Mouse (Mus musculus): ENCODE data around the gene Aknad1.

Gene Aknad1

DNA sequence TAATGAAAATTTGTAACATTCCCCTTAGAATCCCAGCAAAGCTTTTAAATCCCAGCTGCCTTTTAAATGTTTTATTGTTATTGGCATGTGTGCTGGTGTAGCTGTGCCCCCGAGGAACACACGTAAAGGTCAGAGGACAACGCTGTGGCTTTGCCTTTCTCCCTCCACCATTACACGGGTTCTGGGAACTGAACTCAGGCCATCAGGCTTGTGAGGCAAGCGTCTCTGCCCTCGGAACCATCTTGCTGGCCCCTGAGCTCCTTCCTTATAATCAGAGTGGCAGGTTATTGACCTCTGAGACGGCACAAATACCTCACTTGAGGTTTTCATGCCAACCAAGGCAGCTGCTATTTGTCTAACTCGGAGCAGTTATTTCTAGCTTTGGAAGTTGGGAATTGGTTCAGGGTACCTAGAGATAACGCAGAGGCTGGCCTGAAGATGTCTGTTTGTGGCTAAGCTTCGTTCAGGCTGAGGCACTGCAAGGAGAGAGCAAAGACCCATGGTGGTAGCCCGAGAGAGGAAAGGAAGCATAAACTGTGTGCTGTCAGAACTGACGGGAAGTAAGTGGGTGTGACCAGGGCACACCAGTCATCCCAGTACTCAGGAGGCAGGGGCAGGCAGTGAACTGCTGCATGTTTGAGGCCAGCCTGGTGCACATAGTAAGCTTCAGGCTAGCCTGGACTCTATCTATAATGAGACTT is 48.4 kb downstream of the Aknad1 start:
- no peak for DNase-seq (ENCODE audit: low spot score in 2 of 2)

DNA sequence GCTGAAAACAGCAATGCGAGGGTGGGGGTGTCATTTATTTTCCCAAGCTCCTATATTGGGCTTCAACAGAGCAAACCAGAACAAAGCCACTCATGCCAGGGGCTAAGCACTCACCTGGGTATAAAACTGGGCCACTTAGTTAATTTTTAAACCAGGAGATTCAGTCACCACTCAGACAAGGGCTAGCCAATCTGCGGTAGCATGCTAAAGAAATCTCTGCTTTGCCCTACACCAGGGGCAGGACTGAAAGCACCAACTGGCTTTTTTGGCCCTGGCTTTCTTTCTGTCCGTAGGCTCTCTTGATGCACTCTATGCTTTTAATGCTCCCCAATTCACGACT is 49.0 kb downstream of the Aknad1 start:
- DNase-seq (ENCODE audit: low spot score in 2 of 2) = no peak

DNA sequence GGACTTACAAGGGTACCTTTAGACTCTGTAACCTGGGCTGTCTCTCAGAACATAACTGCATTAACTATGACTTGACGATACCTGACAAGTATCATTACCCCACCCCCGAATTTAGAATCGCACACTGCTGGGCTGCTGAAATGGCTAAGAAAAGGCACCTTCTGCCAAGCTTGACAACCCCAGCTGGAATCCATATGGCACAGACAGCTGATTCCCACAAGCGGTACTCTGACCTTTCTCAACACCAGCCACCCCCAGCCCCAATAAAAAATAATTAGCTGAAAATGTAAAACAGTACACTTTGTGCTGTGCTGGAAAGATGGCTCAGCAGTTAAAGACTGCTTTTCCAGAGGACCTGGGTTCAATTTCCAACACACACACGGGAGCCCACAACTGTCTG is 49.8 kb downstream of the Aknad1 start:
- no peak for DNase-seq (ENCODE audit: low spot score in 2 of 2)

DNA sequence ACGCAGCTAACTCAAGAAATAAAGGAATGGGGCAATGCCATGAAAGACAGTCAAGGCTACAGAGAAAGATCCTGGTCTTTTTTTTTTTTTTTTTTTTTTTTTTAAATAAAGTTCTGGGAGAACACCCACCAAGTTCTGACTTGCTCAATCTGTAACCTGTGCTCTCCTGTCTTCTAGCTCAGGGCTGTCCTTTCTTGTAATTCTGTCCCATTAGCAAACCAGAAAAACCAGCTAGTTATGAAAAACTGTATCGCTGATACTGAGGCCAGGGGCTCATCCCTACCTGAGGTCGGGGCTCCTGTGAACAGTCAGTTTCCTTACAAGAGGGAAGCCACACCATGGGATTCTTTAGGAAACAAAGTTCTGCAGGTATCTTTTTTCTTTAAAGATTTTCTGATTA is 51.0 kb downstream of the Aknad1 start:
- DNase-seq (ENCODE audit: low spot score in 2 of 2) = no peak

DNA sequence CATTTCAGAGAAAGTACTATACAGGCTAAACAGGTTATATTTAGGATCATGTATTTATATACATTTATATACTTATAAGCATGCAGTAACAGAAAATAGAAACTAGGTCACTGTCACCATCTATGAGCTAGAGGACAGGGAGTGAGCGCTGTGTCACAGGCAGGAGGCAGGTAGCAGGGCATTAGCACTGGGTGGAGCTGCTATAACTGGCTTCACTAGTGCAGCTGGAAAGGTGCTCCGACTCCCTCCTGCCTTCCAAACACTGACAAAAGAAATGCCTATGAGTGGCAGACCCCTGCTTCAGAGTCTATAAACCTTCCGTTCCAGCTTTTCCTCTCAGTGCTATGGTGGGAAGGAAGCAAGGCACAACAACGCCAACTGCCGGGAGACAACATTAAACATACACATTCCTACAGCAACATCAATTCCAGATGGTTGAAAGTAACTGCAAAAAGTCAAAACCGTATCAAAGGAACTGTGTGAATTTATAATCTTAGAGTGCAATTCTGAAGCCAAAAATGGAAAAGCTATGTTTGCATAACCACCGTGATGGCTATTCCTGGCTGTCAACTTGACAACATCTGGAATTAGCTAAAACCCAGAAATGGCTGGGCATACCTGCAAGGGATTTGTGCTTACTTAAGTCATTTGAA is 51.7 kb downstream of the Aknad1 start:
- DNase-seq (ENCODE audit: low spot score in 2 of 2) = no peak

DNA sequence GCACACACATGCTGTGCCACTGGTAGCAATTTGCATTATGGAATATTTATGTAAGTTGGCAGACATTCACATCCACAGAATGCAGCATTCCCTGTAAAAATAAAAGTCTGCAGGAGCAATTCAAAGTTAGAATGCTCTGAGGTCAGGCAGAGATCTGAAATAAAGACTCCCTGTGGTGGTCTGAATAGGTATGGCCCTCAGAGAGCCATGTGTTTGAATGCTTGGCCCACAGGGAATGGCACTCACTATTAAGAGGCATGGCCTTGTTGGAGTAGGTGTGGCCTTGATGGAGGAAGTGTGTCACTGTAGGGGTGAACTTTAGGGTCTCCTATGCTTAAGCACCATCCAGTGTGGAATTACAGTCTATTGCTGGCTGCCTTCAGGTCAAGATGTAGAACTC is 53.0 kb downstream of the Aknad1 start:
- no peak for DNase-seq (ENCODE audit: low spot score in 2 of 2)

DNA sequence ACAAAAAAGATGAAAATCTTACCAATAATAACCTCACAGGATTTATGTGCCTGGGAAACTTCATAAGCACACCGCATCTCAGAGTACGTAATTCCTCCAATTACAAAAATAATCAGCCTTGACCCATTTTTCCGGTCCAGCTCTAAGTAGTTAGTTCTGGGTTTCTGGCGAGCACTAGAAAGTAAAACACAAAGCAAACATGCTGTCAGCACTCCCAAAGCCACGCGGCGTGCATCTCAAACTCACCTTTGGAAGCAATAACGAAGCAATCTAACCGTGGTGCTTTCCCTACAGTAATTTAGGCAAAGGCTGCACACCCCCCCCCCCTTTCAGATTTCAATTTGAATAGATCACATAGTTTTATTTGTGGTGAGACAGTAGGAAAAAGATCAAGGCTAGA is 55.3 kb downstream of the Aknad1 start:
- no peak for DNase-seq (ENCODE audit: low spot score in 2 of 2)

DNA sequence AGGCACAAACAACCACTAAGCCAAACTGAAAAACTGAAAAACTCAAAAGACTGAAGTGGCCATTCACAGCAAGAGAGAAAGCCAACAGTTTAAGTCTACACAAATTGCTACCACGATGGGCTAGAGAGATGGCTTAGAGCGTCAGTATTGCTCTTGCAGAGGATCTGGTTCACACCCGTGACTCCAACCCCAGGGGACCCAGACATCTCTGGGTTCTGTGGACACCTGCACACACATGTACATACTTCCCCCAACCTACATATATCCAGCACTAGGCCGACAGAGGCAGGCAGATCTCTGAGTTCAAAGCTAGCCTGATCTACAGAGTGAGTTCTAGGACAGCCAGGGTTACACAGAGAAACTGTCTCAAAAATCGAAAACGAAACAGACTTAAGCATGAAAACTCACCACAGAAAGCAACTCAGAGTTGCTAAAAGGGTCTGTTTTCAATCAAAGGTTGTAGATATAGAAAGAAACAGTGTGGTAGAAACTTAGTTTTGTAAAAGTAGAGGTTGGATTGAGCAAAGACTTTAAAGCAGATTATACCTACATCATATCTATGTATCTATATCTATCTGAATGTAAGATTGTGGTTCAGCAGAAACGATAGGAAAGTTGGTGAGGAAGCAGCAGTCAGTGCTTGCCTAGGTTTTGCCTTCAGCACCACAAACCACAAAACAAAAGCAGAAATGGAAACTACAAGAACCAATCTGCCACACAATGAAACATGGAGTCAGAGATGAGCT is 56.3 kb downstream of the Aknad1 start:
- no peak for DNase-seq (ENCODE audit: low spot score in 2 of 2)

DNA sequence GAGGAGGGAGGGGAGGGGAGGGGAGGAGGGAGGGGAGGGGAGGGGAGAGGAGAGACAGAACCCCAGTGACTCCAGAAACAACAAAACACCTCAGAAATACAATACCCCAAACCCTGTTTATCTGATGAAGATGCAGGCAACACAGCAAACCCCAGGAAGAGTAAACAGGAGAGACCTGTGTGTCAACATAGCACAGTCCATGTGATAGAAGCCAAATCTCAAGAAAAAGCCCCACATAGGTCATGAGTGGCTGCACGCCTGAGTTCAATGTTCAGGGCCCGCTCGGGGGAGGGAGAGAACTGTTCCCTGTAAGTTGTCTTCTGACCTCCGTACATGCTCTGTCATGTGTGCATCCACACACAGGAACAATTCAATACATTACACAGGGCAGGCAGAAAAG is 56.9 kb downstream of the Aknad1 start:
- no peak for DNase-seq (ENCODE audit: low spot score in 2 of 2)

DNA sequence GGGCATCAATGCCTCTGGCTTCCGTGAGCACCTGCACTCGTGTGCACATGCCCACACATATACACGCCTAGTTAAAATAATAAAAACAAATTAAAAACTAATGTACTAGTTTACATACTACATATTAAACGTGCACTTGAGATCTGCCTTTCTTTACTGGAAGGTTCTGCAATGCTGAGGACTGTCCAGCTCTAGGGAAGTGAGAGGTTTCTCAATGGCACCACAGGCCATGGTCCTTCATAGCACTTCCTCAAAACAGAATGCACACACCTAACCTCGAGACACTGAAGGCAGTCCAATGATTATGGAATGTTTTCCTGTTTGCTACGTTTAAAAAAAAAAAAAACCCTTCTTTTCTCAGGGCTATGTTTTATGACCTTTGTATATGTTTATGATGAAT is 58.3 kb downstream of the Aknad1 start:
- DNase-seq (ENCODE audit: low spot score in 2 of 2) = no peak

DNA sequence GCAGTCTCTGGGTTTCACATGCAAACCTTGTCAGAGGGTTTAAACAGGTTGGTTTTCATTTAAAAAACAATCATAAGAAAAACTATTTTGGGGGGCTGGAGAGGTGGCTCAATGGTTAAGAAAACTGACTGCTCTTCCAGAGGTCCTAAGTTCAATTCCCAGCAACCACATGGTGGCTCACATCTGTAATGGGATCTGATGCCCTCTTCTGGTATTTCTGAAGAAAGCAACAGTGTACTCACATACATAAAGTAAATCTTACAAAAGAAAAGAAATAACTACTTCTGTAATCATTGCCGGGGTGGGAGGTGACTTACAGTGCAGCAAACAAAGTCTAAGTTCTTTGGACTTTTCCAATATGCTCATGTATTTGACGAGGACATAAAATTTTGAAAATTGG is 58.9 kb downstream of the Aknad1 start:
- DNase-seq (ENCODE audit: low spot score in 2 of 2) = no peak

DNA sequence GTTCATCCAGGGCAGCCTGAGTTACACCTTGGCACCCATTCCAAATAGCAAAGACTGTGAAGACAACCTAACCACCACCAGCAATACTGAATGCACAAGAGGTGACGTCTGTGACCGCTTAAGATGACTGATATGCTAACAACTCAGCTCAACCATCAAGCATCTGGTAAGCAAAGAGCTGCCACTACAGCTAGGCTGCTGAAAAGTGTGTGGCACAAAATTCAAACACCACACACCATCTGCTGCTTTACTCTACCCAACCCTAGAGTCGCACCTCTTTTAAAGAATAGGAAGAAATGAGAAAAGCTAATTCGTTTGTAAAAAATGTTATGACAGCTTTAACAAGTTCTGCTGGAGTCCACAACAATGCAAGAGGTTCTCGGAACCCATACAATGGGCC is 66.2 kb downstream of the Aknad1 start:
- DNase-seq (ENCODE audit: low spot score in 2 of 2) = no peak

DNA sequence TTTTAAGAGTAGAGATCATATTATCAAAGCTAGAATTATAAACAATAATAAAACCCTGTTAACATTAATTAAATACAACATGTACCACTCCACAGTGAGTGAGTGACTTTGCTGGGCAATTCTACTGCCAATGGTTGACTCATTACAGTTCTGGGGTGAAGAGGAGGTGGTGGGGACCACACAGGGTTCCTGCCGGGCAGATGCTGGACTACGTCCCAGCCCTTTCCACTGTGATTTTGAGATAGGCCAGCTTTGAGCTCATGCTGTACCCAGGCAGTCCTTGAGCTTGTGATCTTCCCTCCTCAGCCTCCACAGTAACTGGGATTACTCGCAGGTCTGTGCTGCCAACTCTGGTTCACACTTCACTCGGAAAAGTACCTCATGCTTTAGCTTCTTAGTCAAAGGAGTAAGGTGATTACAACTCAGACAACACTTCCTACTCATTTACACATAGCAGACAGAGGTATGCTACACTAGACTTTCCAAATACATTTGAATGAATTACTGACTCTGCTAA is 71.3 kb downstream of the Aknad1 start:
- no peak for DNase-seq (ENCODE audit: low spot score in 2 of 2)

DNA sequence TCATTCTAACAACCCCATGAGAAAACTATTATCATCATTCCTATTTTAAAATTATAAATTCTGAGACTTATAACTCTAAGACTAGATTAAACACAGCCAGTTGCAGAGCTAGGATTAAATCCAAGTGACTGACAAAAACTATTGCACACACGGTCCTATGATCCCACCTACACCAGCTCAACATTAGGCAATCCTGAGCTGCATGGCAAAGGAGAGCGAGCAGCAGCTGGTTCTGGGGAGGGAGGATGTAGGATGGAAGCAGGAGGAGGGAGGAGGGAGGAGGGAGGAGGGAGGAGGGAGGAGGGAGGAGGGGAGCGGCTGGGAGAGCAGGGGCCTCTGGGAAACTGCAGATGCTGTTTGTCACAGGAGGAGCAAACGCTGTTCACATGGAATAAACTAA is 76.2 kb downstream of the Aknad1 start:
- no peak for DNase-seq (ENCODE audit: low spot score in 2 of 2)

DNA sequence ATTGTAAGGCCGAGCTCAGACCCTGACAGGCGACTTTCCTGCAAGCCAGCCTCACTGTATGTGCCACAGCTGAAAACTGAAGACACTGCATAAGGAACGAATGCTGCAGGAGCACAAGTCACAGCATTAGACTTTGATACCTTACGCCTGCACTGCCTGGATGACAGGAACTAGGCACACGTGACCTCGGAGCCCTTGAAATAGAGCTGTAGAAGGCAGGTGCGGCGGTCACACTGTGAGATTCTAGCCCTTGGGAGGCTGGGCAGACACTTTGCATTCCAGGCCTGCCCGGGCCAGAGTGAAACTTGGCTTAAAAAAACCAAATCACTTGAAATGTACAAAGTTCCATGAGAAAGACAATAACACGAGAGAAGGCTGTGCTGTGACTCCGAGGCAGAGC is 91.0 kb downstream of the Aknad1 start:
- peak; percentile 14 to 18 for DNase-seq (ENCODE audit: low spot score in 2 of 2)

DNA sequence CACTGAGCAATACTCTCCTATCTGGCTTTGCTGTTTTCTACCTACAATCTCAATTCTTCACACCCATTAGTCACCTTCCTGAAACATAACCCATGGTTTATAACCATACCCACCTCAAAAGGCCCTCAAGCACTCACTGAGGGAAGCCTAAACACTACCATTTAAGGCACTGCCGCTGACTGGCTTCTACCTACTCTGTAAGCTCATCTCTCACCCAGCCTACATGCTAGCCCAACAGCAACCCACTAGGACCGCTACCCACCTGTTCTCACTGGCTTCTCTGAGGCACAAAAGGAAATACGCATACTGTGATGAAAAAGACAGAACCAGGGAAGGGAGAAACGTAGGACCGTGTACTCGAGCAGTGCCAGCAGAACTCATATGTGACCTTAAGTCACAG is 92.3 kb downstream of the Aknad1 start:
- DNase-seq (ENCODE audit: low spot score in 2 of 2) = no peak
